Mouse (Mus musculus): ENCODE results near the gene Xrn1.

GRCm38 (mm10) chr9:96085293-96085692 lies 130.7 kb downstream of the Xrn1 start:
- no peak for TF ChIP-seq CTCF (IDR thresholded peaks at IDR 0.05; ENCODE audit: borderline replicate concordance, insufficient read depth, low read depth, low read length)
- TF ChIP-seq POLR2A (IDR thresholded peaks at IDR 0.05; ENCODE audit: borderline replicate concordance, insufficient read depth, low read length) = no peak

Data from cerebellum, adult 2 months (tissue).